Mouse (Mus musculus) midbrain, embryonic 15.5 days (tissue): ENCODE data around the gene Mrpl45. TPM values are rescaled to one million over a fixed set of nuclear protein-coding genes. Genes with fewer than 3 reads are reported as not detected.

Experiments used
- ATAC-seq: fragments of 200-750 bp; cut with Nextera tagmentation; replicated peaks from 2 replicates; pipeline ENCODE4 v1.8.0; 2017; ENCODE audit warnings: moderate TSS enrichment
- H3K27ac ChIP-seq: fragments of 300-500 bp; sonication (generic); 2 replicates; pipeline ENCODE4 v1.5.1; 2015; ENCODE audit warnings: mild to moderate bottlenecking, inconsistent platforms
- H3K27me3 ChIP-seq: fragments of 300-500 bp; sonication (generic); replicated peaks from 2 replicates; pipeline ENCODE4 v1.6.1; 2015; ENCODE audit warnings: inconsistent platforms
- H3K36me3 ChIP-seq: fragments of 300-500 bp; sonication (generic); replicated peaks from 2 replicates; pipeline ENCODE4 v1.6.1; 2015; ENCODE audit warnings: inconsistent platforms
- H3K4me1 ChIP-seq: fragments of 300-500 bp; sonication (generic); 2 replicates; pipeline ENCODE4 v1.6.1; 2015; ENCODE audit warnings: inconsistent platforms
- H3K4me2 ChIP-seq: fragments of 300-500 bp; sonication (generic); 2 replicates; pipeline ENCODE4 v1.6.1; 2015; ENCODE audit warnings: inconsistent platforms, mild to moderate bottlenecking, moderate library complexity
- H3K4me3 ChIP-seq: fragments of 300-500 bp; sonication (generic); 2 replicates; pipeline ENCODE4 v1.5.1; 2015; ENCODE audit warnings: mild to moderate bottlenecking, inconsistent platforms
- H3K9ac ChIP-seq: fragments of 300-500 bp; sonication (generic); 2 replicates; pipeline ENCODE4 v1.6.1; 2015; ENCODE audit warnings: mild to moderate bottlenecking, inconsistent platforms
- H3K9me3 ChIP-seq: fragments of 300-500 bp; sonication (generic); 2 replicates; pipeline ENCODE4 v1.6.1; 2016; ENCODE audit warnings: inconsistent platforms
- WGBS: fragments of 180-500 bp; shearing (Covaris S2); methylation state at CpG from one replicate; pipeline ENCODE4 v1.1.7; 2015; ENCODE audit warnings: mixed read lengths; 5-methylcytosine and 5-hydroxymethylcytosine counted together
- polyA plus RNA-seq: library from polyadenylated mRNA; unstranded; fragments of >200 nt; fragmentation: Nextera tagmentation; extraction: Ambion mirVana; gene quantifications from 2 replicates; pipeline ENCODE4 v1.2.1, GENCODE M21; 2015

Gene Mrpl45
- polyA plus RNA-seq, 1 experiment from 2014 or later, result 38.1 TPM

DNA sequence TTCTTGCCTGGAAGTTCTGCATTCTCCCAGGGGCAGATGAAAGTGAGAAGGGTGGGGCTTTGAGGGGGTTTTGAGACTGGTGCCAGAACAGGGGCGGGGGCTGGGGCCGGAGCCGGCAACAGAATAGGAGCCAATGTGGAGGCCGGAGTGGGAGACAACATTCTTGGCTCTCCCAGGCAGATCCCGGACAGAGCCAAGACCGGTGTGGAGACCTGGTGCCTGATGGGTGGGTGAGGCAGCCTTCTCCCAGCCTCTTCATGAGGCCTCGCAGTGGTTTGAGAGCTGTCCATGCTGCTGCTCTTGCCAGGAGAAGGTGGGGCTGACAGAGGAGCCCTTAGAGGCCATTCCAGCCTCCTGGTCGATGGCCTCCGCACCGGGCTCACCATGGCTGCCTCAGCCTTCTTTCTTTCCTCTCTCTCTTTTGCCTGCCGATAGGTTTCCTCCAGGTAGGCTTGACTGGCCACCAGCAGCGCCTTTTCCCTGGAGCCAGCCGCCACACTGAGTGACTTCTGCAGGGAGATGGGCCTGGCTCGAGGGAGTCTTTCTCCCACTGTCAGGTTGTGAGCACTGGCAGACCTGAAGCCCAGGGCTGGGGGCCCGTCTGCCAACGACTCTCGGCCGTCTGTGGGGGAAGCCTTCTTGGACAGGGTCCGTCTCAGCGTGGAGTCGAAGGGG lies 22.9 kb downstream of the Mrpl45 start:
- H3K4me1 ChIP-seq, result 0 out of 2 replicates have a peak, but pooled peaks cover 6% of the 10 kb centered on the region
- H3K9me3 ChIP-seq, result no peaks in the 10 kb centered on the region
- 54% methylated on average over 21 of the region's 21 CpGs for WGBS
- H3K36me3 ChIP-seq, result no peaks in the 10 kb centered on the region
- H3K27me3 ChIP-seq, result no peaks in the 10 kb centered on the region
- peak overlapping the region; percentile 3; the same call in 1 of the 2 replicates for H3K4me2 ChIP-seq
- ATAC-seq, result no peak
- no peak overlapping the region for H3K9ac ChIP-seq
- no peak overlapping the region for H3K4me3 ChIP-seq
- peak overlapping the region; percentile 13; the same call in 1 of the 2 replicates for H3K27ac ChIP-seq

DNA sequence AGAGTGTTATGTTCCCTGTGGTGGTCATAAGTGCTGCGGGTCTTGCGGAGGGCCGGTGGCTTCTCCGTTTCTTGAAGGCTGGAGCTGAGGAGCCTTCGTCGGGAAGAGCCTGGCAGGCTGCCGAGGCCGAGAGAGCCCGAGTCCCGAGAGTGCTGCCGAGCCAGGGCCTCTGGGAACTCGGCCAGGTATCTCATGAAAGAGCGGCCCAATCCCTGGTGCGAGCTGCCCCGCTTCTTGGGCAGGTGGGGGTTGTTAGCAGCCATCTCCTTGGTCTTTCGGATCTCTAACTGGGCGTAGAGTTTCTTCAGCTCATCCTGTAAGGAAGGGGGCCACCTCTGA lies 23.4 kb downstream of the Mrpl45 start:
- ATAC-seq, result no peak
- Histone ChIP-seq H3K9ac (no peak overlapping the region), H3K9me3 (no peaks in the 10 kb centered on the region), H3K27me3 (no peaks in the 10 kb centered on the region), H3K4me1 (0 out of 2 replicates have a peak, but pooled peaks cover 6% of the 10 kb centered on the region), H3K27ac (peak overlapping the region; percentile 13; the same call in 1 of the 2 replicates), H3K4me2 (peak overlapping the region; percentile 3; the same call in 1 of the 2 replicates), H3K36me3 (no peaks in the 10 kb centered on the region), H3K4me3 (no peak overlapping the region)
- WGBS, result 37% methylated on average over 17 of the region's 17 CpGs

DNA sequence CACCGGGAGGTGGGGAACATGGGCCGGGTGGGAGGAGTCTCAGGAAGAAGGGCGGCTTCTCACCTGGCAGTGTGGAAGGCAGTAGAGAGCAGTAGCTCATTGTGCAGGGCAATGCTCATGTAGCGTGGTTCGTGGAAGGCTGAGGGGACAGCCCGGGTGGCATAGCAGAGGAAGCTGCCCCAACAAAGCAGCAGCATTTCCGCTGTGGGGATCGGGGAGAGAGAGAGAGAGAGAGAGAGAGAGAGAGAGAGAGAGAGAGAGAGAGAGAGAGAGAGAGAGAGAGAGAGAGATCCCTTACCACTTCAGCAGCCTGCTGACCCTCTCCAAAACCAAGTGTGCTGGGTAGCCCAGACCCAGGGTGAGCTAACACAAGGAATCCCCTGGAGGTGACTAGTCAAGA lies 27.7 kb downstream of the Mrpl45 start:
- ATAC-seq, result no peak
- 34% methylated on average over 7 of the region's 8 CpGs for WGBS

DNA sequence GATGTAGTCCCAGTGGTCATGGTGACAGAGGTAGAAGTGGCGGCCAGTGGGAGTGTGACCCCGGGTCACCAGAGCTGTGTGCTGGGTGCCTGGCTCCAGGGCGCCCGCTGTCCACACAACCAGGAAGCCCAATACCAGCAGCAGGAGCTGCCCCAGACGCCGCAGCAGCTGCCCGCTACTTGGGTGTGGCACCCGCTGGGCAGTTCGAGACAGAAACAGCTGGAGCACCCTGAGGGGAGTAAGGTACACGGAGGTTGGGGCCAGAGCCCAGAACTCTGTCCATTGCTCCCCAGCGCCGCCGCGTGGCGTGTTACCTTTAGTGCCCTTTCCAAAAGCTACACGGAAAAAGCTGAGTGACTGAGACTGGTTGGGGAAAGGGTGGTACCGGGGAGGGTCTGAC lies 28.1 kb downstream of the Mrpl45 start:
- no peak overlapping the region for H3K9ac ChIP-seq
- WGBS, result 31% methylated on average over 17 of the region's 17 CpGs
- no peaks in the 10 kb centered on the region for H3K9me3 ChIP-seq

More for the DNA sequence above, 27.7 kb downstream of the Mrpl45 start:
- H3K4me2 ChIP-seq, result no peak overlapping the region
- no peaks in the 10 kb centered on the region for H3K36me3 ChIP-seq
- H3K4me1 ChIP-seq, result 0 out of 2 replicates have a peak, but pooled peaks cover 6% of the 10 kb centered on the region
- no peak overlapping the region for H3K4me3 ChIP-seq
- no peaks in the 10 kb centered on the region for H3K9me3 ChIP-seq
- H3K27me3 ChIP-seq, result no peaks in the 10 kb centered on the region
- no peak overlapping the region for H3K9ac ChIP-seq
- no peak overlapping the region for H3K27ac ChIP-seq

DNA sequence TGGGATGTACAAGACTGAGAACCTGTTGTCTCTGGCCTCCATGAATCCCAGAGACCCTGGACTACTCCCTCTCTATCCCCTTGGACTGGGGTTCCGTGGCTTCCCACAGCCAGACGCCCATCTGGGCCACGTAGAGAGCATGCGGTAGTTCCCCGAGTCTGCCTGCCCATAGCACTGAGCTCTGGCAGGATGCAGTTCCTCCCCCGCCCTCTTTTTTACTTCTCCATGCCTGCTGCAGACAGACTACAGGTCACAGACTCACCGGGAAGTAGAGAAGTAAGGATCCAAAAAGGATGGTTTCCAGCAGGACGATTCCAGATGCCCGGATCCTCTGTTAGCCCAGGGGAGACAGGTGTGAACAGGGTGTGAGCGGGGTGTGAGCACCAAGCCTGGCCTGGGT lies 29.9 kb downstream of the Mrpl45 start:
- ATAC-seq, result no peak
- WGBS, result 86% methylated on average over 10 of the region's 10 CpGs

More for the DNA sequence above, 28.1 kb downstream of the Mrpl45 start:
- Histone ChIP-seq H3K4me3 (no peak overlapping the region), H3K4me1 (0 out of 2 replicates have a peak, but pooled peaks cover 5% of the 10 kb centered on the region), H3K4me2 (no peak overlapping the region), H3K27me3 (no peaks in the 10 kb centered on the region), H3K27ac (no peak overlapping the region), H3K36me3 (no peaks in the 10 kb centered on the region)
- ATAC-seq, result no peak

DNA sequence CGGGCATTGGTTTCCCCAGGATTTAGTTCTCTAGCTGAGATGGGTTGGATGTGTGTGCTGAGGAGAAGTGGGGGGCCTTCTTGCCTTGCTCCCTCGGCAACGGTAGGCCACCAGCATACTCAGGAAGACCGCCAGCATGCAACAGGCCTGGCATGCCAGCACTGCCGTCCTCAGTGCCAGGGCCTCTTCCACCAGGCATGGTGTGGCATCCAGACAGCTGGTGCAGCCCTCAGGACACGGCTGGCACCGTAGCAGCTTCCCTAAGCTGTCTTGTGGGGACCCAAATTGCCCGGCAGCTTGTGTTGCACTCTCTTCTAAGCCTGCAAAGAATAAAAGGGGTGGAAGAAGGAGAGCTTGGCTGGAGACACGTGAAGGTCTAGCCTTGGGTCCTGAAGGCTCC lies 30.9 kb downstream of the Mrpl45 start:
- H3K4me3 ChIP-seq, result no peak overlapping the region
- H3K4me1 ChIP-seq, result peaks cover 12% of the 10 kb centered on the region
- H3K27me3 ChIP-seq, result no peaks in the 10 kb centered on the region
- 73% methylated on average over 9 of the region's 9 CpGs for WGBS
- no peaks in the 10 kb centered on the region for H3K9me3 ChIP-seq
- no peak overlapping the region for H3K27ac ChIP-seq
- H3K9ac ChIP-seq, result no peak overlapping the region
- H3K4me2 ChIP-seq, result no peak overlapping the region
- ATAC-seq, result no peak
- no peaks in the 10 kb centered on the region for H3K36me3 ChIP-seq

More for the DNA sequence above, 29.9 kb downstream of the Mrpl45 start:
- Histone ChIP-seq H3K9me3 (no peaks in the 10 kb centered on the region), H3K27ac (no peak overlapping the region), H3K4me1 (peaks cover 8% of the 10 kb centered on the region), H3K36me3 (no peaks in the 10 kb centered on the region), H3K4me2 (no peak overlapping the region), H3K9ac (no peak overlapping the region), H3K27me3 (no peaks in the 10 kb centered on the region), H3K4me3 (no peak overlapping the region)

DNA sequence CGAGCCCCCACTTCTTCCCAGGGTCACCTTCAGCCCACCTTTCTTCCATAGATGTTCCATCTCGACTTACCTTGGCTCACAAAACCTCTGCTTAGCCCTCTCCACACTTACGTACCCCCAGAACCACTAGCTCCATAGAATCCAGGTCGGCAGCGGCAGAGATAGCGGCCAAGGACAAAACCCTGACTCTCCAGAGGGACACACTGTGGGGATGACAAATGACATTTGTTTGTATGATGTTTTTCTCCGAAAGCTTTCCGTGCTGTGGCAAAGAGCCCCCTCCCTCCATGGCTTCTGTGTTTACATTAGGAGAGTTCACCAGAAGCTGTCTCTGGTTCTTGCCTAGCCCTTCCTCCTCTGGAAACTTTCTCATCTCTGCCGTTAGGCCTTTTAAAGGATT lies 31.8 kb downstream of the Mrpl45 start:
- Histone ChIP-seq H3K9me3 (no peaks in the 10 kb centered on the region), H3K27me3 (no peaks in the 10 kb centered on the region), H3K4me3 (no peak overlapping the region), H3K4me2 (no peak overlapping the region), H3K27ac (no peak overlapping the region), H3K4me1 (peaks cover 20% of the 10 kb centered on the region), H3K36me3 (no peaks in the 10 kb centered on the region), H3K9ac (no peak overlapping the region)
- 85% methylated on average over 9 of the region's 9 CpGs for WGBS
- ATAC-seq, result no peak

DNA sequence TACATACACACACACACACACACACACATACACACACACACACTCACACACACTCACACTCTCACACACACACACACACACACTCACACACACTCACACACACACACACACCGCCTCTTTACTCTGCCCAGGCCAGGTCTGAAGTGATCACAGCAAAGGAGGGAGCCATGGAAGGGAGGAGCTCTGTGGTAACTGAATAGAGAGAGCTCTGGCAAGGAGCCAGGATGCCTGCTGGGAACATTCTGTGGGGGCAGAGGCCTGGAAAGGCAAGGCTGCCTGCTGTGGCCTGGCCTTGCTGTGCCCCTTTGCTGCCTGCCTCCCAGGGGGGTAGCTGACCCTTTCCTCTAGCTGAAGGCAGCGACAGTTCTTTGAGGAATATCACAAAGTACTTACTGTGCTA lies 34.5 kb downstream of the Mrpl45 start:
- no peak overlapping the region for H3K4me2 ChIP-seq
- peaks cover 22% of the 10 kb centered on the region for H3K4me1 ChIP-seq
- H3K9ac ChIP-seq, result no peak overlapping the region
- no peak overlapping the region for H3K4me3 ChIP-seq
- H3K27me3 ChIP-seq, result no peaks in the 10 kb centered on the region
- H3K27ac ChIP-seq, result peak overlapping the region; percentile 48
- no peaks in the 10 kb centered on the region for H3K9me3 ChIP-seq
- no peaks in the 10 kb centered on the region for H3K36me3 ChIP-seq
- WGBS, result 2% methylated on average over 2 of the region's 2 CpGs
- ATAC-seq, result 0 out of 2 replicates have a peak, but pooled peaks have one; percentile 48

DNA sequence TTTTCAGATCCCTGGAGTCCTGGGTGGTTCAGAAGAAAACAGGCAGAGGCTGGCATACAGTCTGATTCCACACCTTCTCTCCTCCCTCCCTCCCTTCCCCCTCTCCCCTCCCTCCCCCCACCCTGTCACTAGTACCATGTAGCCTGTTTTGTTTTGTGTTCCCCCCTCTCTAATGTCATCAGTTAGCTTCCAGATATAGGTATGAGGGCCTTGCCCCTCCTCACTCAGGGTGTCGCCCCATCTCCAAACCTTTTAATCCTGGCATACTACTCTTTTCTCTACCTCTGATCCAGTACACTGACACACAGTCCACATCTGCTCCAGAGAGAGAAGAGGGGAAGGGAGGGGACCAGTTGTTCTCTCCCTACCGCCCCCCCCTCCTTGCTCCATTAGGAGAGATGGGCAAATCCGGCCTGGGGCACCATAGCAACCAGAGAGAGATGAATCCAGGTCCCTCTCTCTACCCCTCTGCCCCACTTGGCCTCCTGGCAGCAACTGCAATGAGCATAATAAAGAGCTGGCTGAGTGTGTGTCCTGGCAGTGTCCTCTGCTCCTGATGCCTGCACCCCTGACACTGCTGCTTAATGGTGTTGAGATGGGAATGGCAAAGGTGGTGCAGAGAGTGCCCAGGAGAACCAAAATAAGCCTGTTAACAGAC lies 36.6 kb downstream of the Mrpl45 start, which contains the start of gene Gpr179:
TSS of gene Gpr179 (minus strand) at position 51 of the 658 bp plus-strand sequence.
- H3K9me3 ChIP-seq, result no peaks in the 10 kb centered on the region
- H3K4me3 ChIP-seq, result no peak within 1 kb of the TSS
- no peak within 1 kb of the TSS for H3K27ac ChIP-seq
- WGBS, result 47% methylated on average over 3 of the region's 3 CpGs
- no peak within 1 kb of the TSS for H3K4me2 ChIP-seq
- H3K27me3 ChIP-seq, result no peaks in the 10 kb centered on the region
- H3K4me1 ChIP-seq, result peaks cover 22% of the 10 kb centered on the region
- H3K9ac ChIP-seq, result no peak within 1 kb of the TSS
- no peaks in the 10 kb centered on the region for H3K36me3 ChIP-seq
- ATAC-seq, result no peak

DNA sequence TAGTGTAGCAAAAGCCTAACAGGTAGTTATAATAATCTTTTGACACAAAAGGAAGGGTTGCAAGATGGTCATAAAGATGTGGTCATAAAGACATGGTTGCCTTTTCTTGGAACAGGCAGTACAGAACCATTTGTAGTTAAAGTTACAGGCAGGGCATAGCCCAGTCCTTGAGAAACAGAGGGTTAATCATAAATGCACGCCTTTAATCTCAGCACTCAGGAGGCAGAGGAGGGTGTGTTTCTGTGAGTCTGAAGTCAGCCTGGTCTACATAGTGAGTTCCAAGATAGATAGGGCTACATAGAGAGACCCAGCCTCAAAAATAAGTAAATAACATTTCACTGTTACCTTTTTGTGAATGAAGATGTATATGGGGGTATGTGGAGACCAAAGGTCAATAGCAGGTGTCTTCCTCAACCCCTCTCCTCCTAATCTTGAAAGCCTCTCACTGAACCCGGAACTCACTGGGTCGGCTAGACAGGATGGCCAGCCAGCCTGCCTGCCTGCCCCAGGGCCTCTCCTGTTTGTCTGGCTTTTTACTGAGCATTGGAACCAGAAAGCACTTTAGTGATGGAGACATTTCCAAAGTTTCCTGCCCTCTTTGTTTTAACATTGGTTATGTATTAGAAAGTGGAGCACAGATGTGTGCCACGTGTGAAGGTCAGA lies 37.5 kb downstream of the Mrpl45 start:
- WGBS, result 67% methylated on average over 4 of the region's 4 CpGs

DNA sequence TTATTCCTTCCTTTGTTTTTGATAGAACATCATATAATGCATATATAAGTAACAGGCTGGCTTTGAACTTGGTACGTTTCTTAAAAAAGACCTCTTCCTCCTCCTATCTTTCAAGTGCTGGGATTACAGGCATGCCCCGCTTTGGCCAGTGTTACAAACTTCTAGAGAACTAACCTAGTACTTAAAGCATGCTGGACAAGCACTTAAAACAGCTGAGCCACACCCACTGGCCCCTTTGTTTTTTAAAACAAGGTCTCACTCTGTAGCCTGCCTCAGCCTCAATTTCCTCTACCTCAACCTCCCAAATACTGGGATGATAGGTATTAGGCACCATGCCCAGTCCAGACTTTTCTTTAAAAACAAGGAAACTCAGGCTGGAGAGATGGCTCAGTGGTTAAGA lies 39.1 kb downstream of the Mrpl45 start:
- WGBS, result 80% methylated on average over 2 of the region's 2 CpGs
- Histone ChIP-seq H3K36me3 (no peaks in the 10 kb centered on the region), H3K4me3 (no peak overlapping the region), H3K4me1 (peaks cover 20% of the 10 kb centered on the region), H3K9me3 (no peaks in the 10 kb centered on the region), H3K27me3 (no peaks in the 10 kb centered on the region), H3K27ac (no peak overlapping the region), H3K4me2 (no peak overlapping the region), H3K9ac (no peak overlapping the region)
- ATAC-seq, result no peak

More for the DNA sequence above, 37.5 kb downstream of the Mrpl45 start:
- peaks cover 22% of the 10 kb centered on the region for H3K4me1 ChIP-seq
- H3K9ac ChIP-seq, result no peak overlapping the region
- no peak overlapping the region for H3K4me2 ChIP-seq
- H3K4me3 ChIP-seq, result no peak overlapping the region
- no peaks in the 10 kb centered on the region for H3K27me3 ChIP-seq
- H3K36me3 ChIP-seq, result no peaks in the 10 kb centered on the region
- H3K9me3 ChIP-seq, result no peaks in the 10 kb centered on the region
- H3K27ac ChIP-seq, result no peak overlapping the region
- ATAC-seq, result no peak

DNA sequence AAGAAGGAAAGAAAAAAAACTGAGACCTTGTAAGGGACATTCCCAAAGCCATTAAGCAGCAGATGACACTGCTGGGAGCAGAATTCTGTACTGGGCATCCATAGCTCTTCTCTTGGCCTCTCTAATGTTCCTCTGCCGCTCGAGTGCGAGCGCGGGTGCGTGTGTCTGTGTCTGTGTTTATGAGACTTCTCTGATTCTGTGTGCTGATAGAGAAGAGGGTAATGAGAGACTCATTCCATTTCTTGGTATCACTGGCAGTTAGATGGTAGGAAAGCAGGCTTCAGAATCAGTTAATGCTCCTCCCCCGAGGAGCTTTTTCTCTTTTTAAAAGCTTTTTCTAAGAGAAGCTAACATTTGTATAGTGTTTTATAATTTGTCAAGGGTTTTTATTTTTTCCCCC lies 39.7 kb downstream of the Mrpl45 start:
- Histone ChIP-seq H3K27ac (no peak overlapping the region), H3K4me3 (no peak overlapping the region), H3K4me2 (no peak overlapping the region), H3K27me3 (no peaks in the 10 kb centered on the region), H3K9ac (no peak overlapping the region), H3K36me3 (no peaks in the 10 kb centered on the region), H3K9me3 (no peaks in the 10 kb centered on the region), H3K4me1 (peaks cover 16% of the 10 kb centered on the region)
- ATAC-seq, result no peak
- 92% methylated on average over 7 of the region's 7 CpGs for WGBS
